Comparison of ENCODE assay signal across 8 mouse cellular contexts in genomic region chrX:164287077-164287476, GRCm38 (mm10). TPM values are rescaled to one million over a fixed set of nuclear protein-coding genes. Genes with fewer than 3 reads are reported as not detected.
DNase-seq lines count a peak whose midpoint lies in the region; ATAC-seq and TF ChIP-seq lines count a peak whose summit lies in the region.

No protein-coding gene starts in this region.

- 66% methylated on average over 3 of the region's 3 CpGs for WGBS in hindbrain, embryonic 10.5 days
- 67% methylated on average over 3 of the region's 3 CpGs for WGBS in hindbrain, embryonic 16.5 days

- no peaks in the 10 kb centered on the region for H3K36me3 ChIP-seq in hindbrain, embryonic 10.5 days
- H3K36me3 ChIP-seq in hindbrain, embryonic 16.5 days (ENCODE audit: control insufficient read depth, insufficient read depth, low read length), result no peaks in the 10 kb centered on the region

- no peak overlapping the region for H3K27ac ChIP-seq in hindbrain, embryonic 10.5 days
- H3K27ac ChIP-seq in hindbrain, embryonic 16.5 days (ENCODE audit: low read depth, low read length), result no peak overlapping the region
- H3K27ac ChIP-seq in cortical plate, adult 2 months (ENCODE audit: insufficient read depth, low read length), result no peak overlapping the region

- no peaks in the 10 kb centered on the region for H3K9me3 ChIP-seq in hindbrain, embryonic 10.5 days
- no peaks in the 10 kb centered on the region for H3K9me3 ChIP-seq in hindbrain, embryonic 16.5 days (ENCODE audit: control insufficient read depth, low read length)

- TF ChIP-seq POLR2A in cortical plate, adult 2 months (IDR thresholded peaks at IDR 0.05; ENCODE audit: extremely low read depth, insufficient read depth, low read length), result no peak

- peaks cover 10% of the 10 kb centered on the region for H3K27me3 ChIP-seq in hindbrain, embryonic 10.5 days (ENCODE audit: insufficient read depth, poor library complexity, severe bottlenecking)
- no peaks in the 10 kb centered on the region for H3K27me3 ChIP-seq in hindbrain, embryonic 16.5 days (replicated peaks; ENCODE audit: control insufficient read depth, insufficient read depth, low read length)

- H3K4me2 ChIP-seq in hindbrain, embryonic 16.5 days (ENCODE audit: low read length), result no peak overlapping the region

- H3K4me3 ChIP-seq in hindbrain, embryonic 10.5 days, result no peak overlapping the region
- H3K4me3 ChIP-seq in hindbrain, embryonic 16.5 days (ENCODE audit: low read length), result no peak overlapping the region
- H3K4me3 ChIP-seq in cortical plate, adult 2 months (ENCODE audit: insufficient read depth, low read length), result no peak overlapping the region

- DNase-seq in hindbrain, embryonic 10.5 days (ENCODE audit: low spot score), result peak; percentile 3
- peak; percentile 6 for DNase-seq in thymus, postnatal 14 days
- DNase-seq in thymus, postnatal 36 days, result no peak
- DNase-seq in ovary, postnatal 14 days (ENCODE audit: low spot score), result no peak
- no peak for DNase-seq in left cerebral cortex, adult 8-10 months (ENCODE audit: low spot score in 2 of 2)

- no peak overlapping the region for H3K9ac ChIP-seq in hindbrain, embryonic 16.5 days (ENCODE audit: low read depth, low read length)

- ATAC-seq in hindbrain, embryonic 16.5 days, result no peak
- ATAC-seq in megakaryocyte progenitor cell, adult 5-6 weeks (replicated peaks; ENCODE audit: poor library complexity), result peak; percentile 95

- peak; percentile 39 for TF ChIP-seq CTCF in cortical plate, adult 2 months (IDR thresholded peaks at IDR 0.05; ENCODE audit: extremely low read depth, insufficient read depth, low read length)

- no peaks in the 10 kb centered on the region for H3K4me1 ChIP-seq in hindbrain, embryonic 10.5 days (replicated peaks)
- H3K4me1 ChIP-seq in hindbrain, embryonic 16.5 days (ENCODE audit: control insufficient read depth, insufficient read depth, low read depth, low read length), result no peaks in the 10 kb centered on the region
- H3K4me1 ChIP-seq in cortical plate, adult 2 months (ENCODE audit: control insufficient read depth, insufficient read depth, low read length), result no peaks in the 10 kb centered on the region

RNA-seq across cellular contexts. Expression of gene Pir, which starts 17.9 kb away (rescaled TPM):
- polyA plus RNA-seq in hindbrain, embryonic 10.5 days (2016; fragmentation: Nextera tagmentation; extraction: Ambion mirVana), result 8.2 and 9.0 TPM in 2 replicates
- 4.6 and 5.7 TPM in 2 replicates for polyA plus RNA-seq in hindbrain, embryonic 16.5 days (2015; fragmentation: Nextera tagmentation; extraction: Ambion mirVana)
- polyA plus RNA-seq in cortical plate, adult 2 months (2012; rRNA removed), result 6.3 and 7.4 TPM in 2 replicates
- total RNA-seq in megakaryocyte progenitor cell, adult 5-6 weeks (2015), result 0.99 and 1.1 TPM in 2 replicates
- total RNA-seq in megakaryocyte progenitor cell, adult 5-6 weeks (2017), result 0.71 and 1.0 TPM in 2 replicates
- total RNA-seq in left cerebral cortex, adult 8-10 months (2022), result 10 to 100 TPM in 3 of 4 experiments, 1 to 10 TPM in 1; 8.9 to 11.1 (median 10.4) TPM

RNA-seq across cellular contexts. Expression of gene Bmx, which starts 29.1 kb away (rescaled TPM):
- polyA plus RNA-seq in hindbrain, embryonic 10.5 days (2016; fragmentation: Nextera tagmentation; extraction: Ambion mirVana), result 0.37 TPM in 2 replicates
- 0.41 and 0.69 TPM in 2 replicates for polyA plus RNA-seq in hindbrain, embryonic 16.5 days (2015; fragmentation: Nextera tagmentation; extraction: Ambion mirVana)
- polyA plus RNA-seq in cortical plate, adult 2 months (2012; rRNA removed), result 1.6 and 1.7 TPM in 2 replicates
- 4.1 and 5.0 TPM in 2 replicates for total RNA-seq in megakaryocyte progenitor cell, adult 5-6 weeks (2015)
- total RNA-seq in megakaryocyte progenitor cell, adult 5-6 weeks (2017), result 4.4 and 9.0 TPM in 2 replicates
- total RNA-seq in left cerebral cortex, adult 8-10 months (2022), result 1 to 10 TPM; 1.1 to 1.6 (median 1.3) TPM

Comparison
In these comparisons a context has a peak if more than half of its experiments do, and no peak if none do; other contexts are left out.
1. DNase-seq: peak in hindbrain, embryonic 10.5 days (single experiment) and thymus, postnatal 14 days (single experiment); none in thymus, postnatal 36 days (0 of 2), ovary, postnatal 14 days (single experiment) and left cerebral cortex, adult 8-10 months (0 of 2).